Mouse (Mus musculus) neural tube, embryonic 12.5 days (tissue): ENCODE results near the gene Mettl22. TPM values are rescaled to one million over a fixed set of nuclear protein-coding genes. Genes with fewer than 3 reads are reported as not detected.

ENCODE experiments used
- ATAC-seq: fragments of 200-750 bp; cut with Nextera tagmentation; 2 replicates; pipeline ENCODE4 v1.8.0; 2017; ENCODE audit warnings: low read depth, mild to moderate bottlenecking, moderate TSS enrichment, moderate library complexity; ENCODE audit not compliant: low FRiP score
- H3K27ac ChIP-seq: fragments of 300-500 bp; sonication (generic); 2 replicates; pipeline ENCODE4 v1.5.1; 2016
- H3K27me3 ChIP-seq: fragments of 300-500 bp; sonication (generic); replicated peaks from 2 replicates; pipeline ENCODE4 v1.6.1; 2016; ENCODE audit warnings: mild to moderate bottlenecking
- H3K36me3 ChIP-seq: fragments of 300-500 bp; sonication (generic); 2 replicates; pipeline ENCODE4 v1.6.1; 2016; ENCODE audit warnings: mild to moderate bottlenecking
- H3K4me1 ChIP-seq: fragments of 300-500 bp; sonication (generic); 2 replicates; pipeline ENCODE4 v1.6.1; 2016
- H3K4me2 ChIP-seq: fragments of 300-500 bp; sonication (generic); replicated peaks from 2 replicates; pipeline ENCODE4 v1.6.1; 2016; ENCODE audit warnings: mild to moderate bottlenecking
- H3K4me3 ChIP-seq: fragments of 300-500 bp; sonication (generic); 2 replicates; pipeline ENCODE4 v1.5.1; 2016
- H3K9ac ChIP-seq: fragments of 300-500 bp; sonication (generic); 2 replicates; pipeline ENCODE4 v1.6.1; 2016; ENCODE audit warnings: mild to moderate bottlenecking
- H3K9me3 ChIP-seq: fragments of 300-500 bp; sonication (generic); 2 replicates; pipeline ENCODE4 v1.6.1; 2016; ENCODE audit warnings: mild to moderate bottlenecking
- WGBS: fragments of 180-500 bp; shearing (Covaris S2); methylation state at CpG from one replicate; pipeline ENCODE4 v1.1.7; 2016; 5-methylcytosine and 5-hydroxymethylcytosine counted together
- polyA plus RNA-seq: library from polyadenylated mRNA; unstranded; fragments of >200 nt; fragmentation: Nextera tagmentation; extraction: Ambion mirVana; gene quantifications from 2 replicates; pipeline ENCODE4 v1.2.1, GENCODE M21; 2016

Gene Mettl22
- polyA plus RNA-seq, 1 experiment from 2014 or later: 25.6 TPM

GRCm38 (mm10) chr16:8514180-8514579 is 43.6 kb downstream of the Mettl22 start:
- Histone ChIP-seq H3K27me3 (no peaks in the 10 kb centered on the region), H3K36me3 (no peaks in the 10 kb centered on the region; the same call in 1 of the 2 replicates), H3K4me1 (peaks cover 41% of the 10 kb centered on the region), H3K9me3 (no peaks in the 10 kb centered on the region), H3K4me3 (peak overlapping the region; percentile 61), H3K9ac (peak overlapping the region; percentile 72; the same call in 1 of the 2 replicates), H3K4me2 (peak overlapping the region; percentile 73), H3K27ac (no peak overlapping the region)
- ATAC-seq: peak; percentile 22; the same call in 1 of the 2 replicates
- WGBS: 6% methylated on average over 4 of the region's 4 CpGs

- H3K9ac ChIP-seq: no peak overlapping the region
- H3K4me1 ChIP-seq: peaks cover 43% of the 10 kb centered on the region
- H3K27me3 ChIP-seq: no peaks in the 10 kb centered on the region
- no peak for ATAC-seq
- no peak overlapping the region for H3K27ac ChIP-seq
- H3K4me3 ChIP-seq: no peak overlapping the region
- H3K36me3 ChIP-seq: no peaks in the 10 kb centered on the region; the same call in 1 of the 2 replicates
- H3K9me3 ChIP-seq: no peaks in the 10 kb centered on the region
- H3K4me2 ChIP-seq: no peak overlapping the region
- WGBS: 78% methylated on average over 5 of the region's 5 CpGs
These were observed 49.9 kb downstream of the Mettl22 start for GRCm38 (mm10) chr16:8520525-8520924.

GRCm38 (mm10) chr16:8521322-8521721 is 50.7 kb downstream of the Mettl22 start:
- WGBS: 79% methylated on average over 4 of the region's 4 CpGs
- Histone ChIP-seq H3K4me2 (no peak overlapping the region), H3K4me1 (peaks cover 36% of the 10 kb centered on the region), H3K9ac (no peak overlapping the region), H3K9me3 (no peaks in the 10 kb centered on the region), H3K4me3 (no peak overlapping the region), H3K27me3 (peaks cover 3% of the 10 kb centered on the region; the same call in 1 of the 2 replicates), H3K36me3 (no peaks in the 10 kb centered on the region; the same call in 1 of the 2 replicates), H3K27ac (no peak overlapping the region)
- ATAC-seq: no peak

GRCm38 (mm10) chr16:8523480-8524144 is 53.0 kb downstream of the Mettl22 start:
- H3K27ac ChIP-seq: peak overlapping the region; percentile 76
- no peaks in the 10 kb centered on the region for H3K9me3 ChIP-seq
- 19% methylated on average over 11 of the region's 11 CpGs for WGBS
- 0 out of 2 replicates have a peak overlapping the region, but pooled peaks have one; percentile 5 for H3K9ac ChIP-seq
- H3K4me3 ChIP-seq: no peak overlapping the region
- peak; percentile 94 for ATAC-seq
- peaks cover 30% of the 10 kb centered on the region for H3K4me1 ChIP-seq
- 0 out of 2 replicates have a peak, but pooled peaks cover 3% of the 10 kb centered on the region for H3K36me3 ChIP-seq
- H3K27me3 ChIP-seq: peaks cover 5% of the 10 kb centered on the region; the same call in 1 of the 2 replicates
- H3K4me2 ChIP-seq: peak overlapping the region; percentile 37

- H3K27me3 ChIP-seq: peaks cover 5% of the 10 kb centered on the region; the same call in 1 of the 2 replicates
- H3K4me3 ChIP-seq: no peak overlapping the region
- 0 out of 2 replicates have a peak, but pooled peaks cover 3% of the 10 kb centered on the region for H3K36me3 ChIP-seq
- H3K27ac ChIP-seq: peak overlapping the region; percentile 76
- ATAC-seq: peak; percentile 73
- no peaks in the 10 kb centered on the region for H3K9me3 ChIP-seq
- H3K4me1 ChIP-seq: peaks cover 27% of the 10 kb centered on the region
- 51% methylated on average over 16 of the region's 16 CpGs for WGBS
- H3K4me2 ChIP-seq: peak overlapping the region; percentile 37
- H3K9ac ChIP-seq: 0 out of 2 replicates have a peak overlapping the region, but pooled peaks have one; percentile 5
These were observed 53.7 kb downstream of the Mettl22 start for GRCm38 (mm10) chr16:8524163-8524847.

GRCm38 (mm10) chr16:8525293-8525692 is 54.7 kb downstream of the Mettl22 start:
- H3K27ac ChIP-seq: no peak overlapping the region
- 0 out of 2 replicates have a peak, but pooled peaks cover 6% of the 10 kb centered on the region for H3K36me3 ChIP-seq
- no peak overlapping the region for H3K4me3 ChIP-seq
- no peak for ATAC-seq
- H3K9me3 ChIP-seq: no peaks in the 10 kb centered on the region
- WGBS: 68% methylated on average over 3 of the region's 3 CpGs
- peaks cover 27% of the 10 kb centered on the region for H3K4me1 ChIP-seq
- H3K27me3 ChIP-seq: peaks cover 5% of the 10 kb centered on the region; the same call in 1 of the 2 replicates
- H3K9ac ChIP-seq: no peak overlapping the region
- H3K4me2 ChIP-seq: no peak overlapping the region

- no peaks in the 10 kb centered on the region for H3K9me3 ChIP-seq
- no peak overlapping the region for H3K27ac ChIP-seq
- no peak for ATAC-seq
- H3K4me3 ChIP-seq: no peak overlapping the region
- peaks cover 5% of the 10 kb centered on the region; the same call in 1 of the 2 replicates for H3K27me3 ChIP-seq
- H3K36me3 ChIP-seq: 0 out of 2 replicates have a peak, but pooled peaks cover 6% of the 10 kb centered on the region
- 66% methylated on average over 7 of the region's 7 CpGs for WGBS
- H3K9ac ChIP-seq: no peak overlapping the region
- H3K4me1 ChIP-seq: peaks cover 27% of the 10 kb centered on the region
- no peak overlapping the region for H3K4me2 ChIP-seq
These were observed 55.3 kb downstream of the Mettl22 start for GRCm38 (mm10) chr16:8525877-8526276.

GRCm38 (mm10) chr16:8529389-8529788 is 58.8 kb downstream of the Mettl22 start:
- Histone ChIP-seq H3K9ac (no peak overlapping the region), H3K27me3 (peaks cover 5% of the 10 kb centered on the region; the same call in 1 of the 2 replicates), H3K27ac (no peak overlapping the region), H3K36me3 (peaks cover 9% of the 10 kb centered on the region), H3K9me3 (no peaks in the 10 kb centered on the region), H3K4me1 (peaks cover 9% of the 10 kb centered on the region), H3K4me2 (no peak overlapping the region), H3K4me3 (no peak overlapping the region)
- 97% methylated on average over 1 of the region's 1 CpGs for WGBS
- ATAC-seq: no peak

GRCm38 (mm10) chr16:8530018-8530417 is 59.4 kb downstream of the Mettl22 start:
- Histone ChIP-seq H3K4me1 (peaks cover 8% of the 10 kb centered on the region), H3K27me3 (peaks cover 5% of the 10 kb centered on the region; the same call in 1 of the 2 replicates), H3K27ac (no peak overlapping the region), H3K9me3 (no peaks in the 10 kb centered on the region), H3K9ac (no peak overlapping the region), H3K36me3 (peaks cover 9% of the 10 kb centered on the region), H3K4me2 (no peak overlapping the region), H3K4me3 (no peak overlapping the region)
- no peak for ATAC-seq
- 76% methylated on average over 14 of the region's 14 CpGs for WGBS

- ATAC-seq: no peak
- 90% methylated on average over 9 of the region's 9 CpGs for WGBS
- Histone ChIP-seq H3K36me3 (peaks cover 9% of the 10 kb centered on the region), H3K27ac (no peak overlapping the region), H3K9ac (no peak overlapping the region), H3K4me2 (no peak overlapping the region), H3K4me1 (peaks cover 8% of the 10 kb centered on the region; the same call in 1 of the 2 replicates), H3K9me3 (no peaks in the 10 kb centered on the region), H3K4me3 (no peak overlapping the region), H3K27me3 (peaks cover 17% of the 10 kb centered on the region; the same call in 1 of the 2 replicates)
These were observed 61.9 kb downstream of the Mettl22 start for GRCm38 (mm10) chr16:8532461-8532860.

- 75% methylated on average over 7 of the region's 7 CpGs for WGBS
These were observed 62.3 kb downstream of the Mettl22 start for GRCm38 (mm10) chr16:8532894-8533293.

GRCm38 (mm10) chr16:8533477-8533876 is 62.9 kb downstream of the Mettl22 start:
- WGBS: 88% methylated on average over 6 of the region's 6 CpGs
- no peak overlapping the region for H3K4me3 ChIP-seq
- H3K9ac ChIP-seq: no peak overlapping the region
- no peak for ATAC-seq
- no peak overlapping the region for H3K27ac ChIP-seq
- H3K36me3 ChIP-seq: peaks cover 6% of the 10 kb centered on the region
- no peaks in the 10 kb centered on the region for H3K9me3 ChIP-seq
- peaks cover 16% of the 10 kb centered on the region for H3K4me1 ChIP-seq
- no peak overlapping the region for H3K4me2 ChIP-seq
- H3K27me3 ChIP-seq: peaks cover 17% of the 10 kb centered on the region; the same call in 1 of the 2 replicates

More at GRCm38 (mm10) chr16:8532894-8533293, 62.3 kb downstream of the Mettl22 start:
- peaks cover 9% of the 10 kb centered on the region for H3K36me3 ChIP-seq
- H3K4me1 ChIP-seq: peaks cover 12% of the 10 kb centered on the region; the same call in 1 of the 2 replicates
- no peak overlapping the region for H3K9ac ChIP-seq
- H3K9me3 ChIP-seq: no peaks in the 10 kb centered on the region
- no peak overlapping the region for H3K4me3 ChIP-seq
- no peak overlapping the region for H3K27ac ChIP-seq
- peaks cover 17% of the 10 kb centered on the region; the same call in 1 of the 2 replicates for H3K27me3 ChIP-seq
- H3K4me2 ChIP-seq: no peak overlapping the region
- no peak for ATAC-seq
